Mouse (Mus musculus) neural tube, embryonic 11.5 days (tissue): ENCODE measurements around the gene Fate1. TPM values are rescaled to one million over a fixed set of nuclear protein-coding genes. Genes with fewer than 3 reads are reported as not detected.
"Not testable (repeated sequence)": the region's sequence is repeated elsewhere in the genome, so short reads cannot be mapped to it uniquely, and the experiment has no call there.

Source experiments
- ATAC-seq: fragments of 200-750 bp; cut with Nextera tagmentation; 2 replicates; pipeline ENCODE4 v1.8.0; 2017; ENCODE audit warnings: moderate number of reproducible peaks, mild to moderate bottlenecking, moderate TSS enrichment, moderate library complexity; ENCODE audit not compliant: insufficient read depth, low FRiP score, low TSS enrichment
- DNase-seq: peaks from one replicate; pipeline ENCODE4 v3.0.0-alpha.2; 2015; ENCODE audit warnings: low spot score
- H3K27ac ChIP-seq: fragments of 300-500 bp; sonication (generic); 2 replicates; pipeline ENCODE4 v1.5.1; 2014; ENCODE audit warnings: low read depth, mild to moderate bottlenecking, low read length
- H3K27me3 ChIP-seq: fragments of 300-500 bp; sonication (generic); 2 replicates; pipeline ENCODE4 v1.6.1; 2014; ENCODE audit warnings: mild to moderate bottlenecking, low read length, mixed read lengths; ENCODE audit not compliant: control insufficient read depth, insufficient read depth
- H3K36me3 ChIP-seq: fragments of 300-500 bp; sonication (generic); 2 replicates; pipeline ENCODE4 v1.6.1; 2014; ENCODE audit warnings: mild to moderate bottlenecking, low read length, moderate library complexity, mixed read lengths; ENCODE audit not compliant: control insufficient read depth, insufficient read depth
- H3K4me1 ChIP-seq: fragments of 300-500 bp; sonication (generic); 2 replicates; pipeline ENCODE4 v1.6.1; 2014; ENCODE audit warnings: low read length, mixed read lengths; ENCODE audit not compliant: control insufficient read depth, insufficient read depth
- H3K4me2 ChIP-seq: fragments of 300-500 bp; sonication (generic); 2 replicates; pipeline ENCODE4 v1.6.1; 2014; ENCODE audit warnings: low read depth, mild to moderate bottlenecking, moderate library complexity
- H3K4me3 ChIP-seq: fragments of 300-500 bp; sonication (generic); 2 replicates; pipeline ENCODE4 v1.5.1; 2014; ENCODE audit warnings: low read depth, low read length
- H3K9ac ChIP-seq: fragments of 300-500 bp; sonication (generic); 2 replicates; pipeline ENCODE4 v1.6.1; 2014; ENCODE audit warnings: mild to moderate bottlenecking, low read length
- H3K9me3 ChIP-seq: fragments of 300-500 bp; sonication (generic); 2 replicates; pipeline ENCODE4 v1.6.1; 2016; ENCODE audit warnings: low read length; ENCODE audit not compliant: control insufficient read depth
- WGBS: fragments of 180-500 bp; shearing (Covaris S2); extraction: QIAGEN DNeasy Blood & Tissue Kit; methylation state at CpG from one replicate; pipeline ENCODE4 v1.1.7; 2014; 5-methylcytosine and 5-hydroxymethylcytosine counted together
- polyA plus RNA-seq: library from polyadenylated mRNA; unstranded; fragments of >200 nt; fragmentation: Nextera tagmentation; extraction: Ambion mirVana; gene quantifications from 2 replicates; pipeline ENCODE4 v1.2.1, GENCODE M21; 2014

Gene Fate1
- polyA plus RNA-seq, 1 experiment from 2014 or later = not detected

DNA sequence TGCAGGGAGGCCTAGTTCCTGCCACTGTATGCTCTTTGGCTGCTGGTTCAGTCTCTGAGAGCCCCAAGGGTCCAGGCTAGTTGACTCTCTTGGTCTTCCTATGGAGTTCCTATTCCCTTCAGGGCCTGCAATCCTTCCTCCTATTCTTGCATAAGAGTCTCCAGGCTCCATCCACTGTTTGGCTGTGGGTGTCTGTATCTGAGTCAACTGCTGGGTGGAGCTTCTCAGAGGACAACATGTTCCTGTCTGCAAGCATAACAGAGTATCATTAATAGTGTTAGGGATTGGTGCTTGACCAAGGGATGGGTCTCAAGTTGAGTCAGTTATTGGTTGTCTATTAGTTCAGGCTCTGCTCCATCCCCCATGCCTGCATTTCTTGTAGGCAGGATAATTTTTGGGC, 4.9 kb downstream of the Fate1 start:
- not testable (repeated sequence) for H3K36me3 ChIP-seq, ATAC-seq, H3K4me2 ChIP-seq, H3K27ac ChIP-seq, H3K27me3 ChIP-seq, H3K4me3 ChIP-seq, H3K9ac ChIP-seq, H3K9me3 ChIP-seq, H3K4me1 ChIP-seq, DNase-seq

DNA sequence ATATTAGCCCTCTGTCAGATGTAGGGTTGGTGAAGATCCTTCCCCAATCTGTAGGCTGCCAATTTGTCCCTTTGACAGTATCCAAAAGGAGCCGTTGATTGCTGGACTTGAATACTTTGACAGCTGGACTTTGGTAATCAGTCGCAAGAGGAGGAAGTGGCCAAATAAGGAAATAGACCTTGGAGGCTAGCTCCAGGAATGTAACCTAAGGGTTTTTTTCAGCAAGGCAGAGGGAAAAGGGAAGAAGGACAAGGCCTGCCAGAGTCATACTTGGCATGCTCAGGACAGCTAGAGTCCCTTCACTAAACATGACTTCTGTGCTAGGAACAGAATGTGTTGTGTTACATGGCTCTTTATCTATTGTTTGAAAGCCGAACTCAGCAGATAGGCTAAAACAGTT, 7.7 kb downstream of the Fate1 start:
- WGBS = 77% methylated on average over 3 of the region's 3 CpGs
- Histone ChIP-seq H3K4me3 (no peak overlapping the region), H3K4me1 (no peaks in the 10 kb centered on the region), H3K4me2 (no peak overlapping the region), H3K36me3 (no peaks in the 10 kb centered on the region), H3K27me3 (no peaks in the 10 kb centered on the region), H3K9me3 (no peaks in the 10 kb centered on the region), H3K9ac (no peak overlapping the region), H3K27ac (no peak overlapping the region)
- DNase-seq (no peak), ATAC-seq (no peak)

DNA sequence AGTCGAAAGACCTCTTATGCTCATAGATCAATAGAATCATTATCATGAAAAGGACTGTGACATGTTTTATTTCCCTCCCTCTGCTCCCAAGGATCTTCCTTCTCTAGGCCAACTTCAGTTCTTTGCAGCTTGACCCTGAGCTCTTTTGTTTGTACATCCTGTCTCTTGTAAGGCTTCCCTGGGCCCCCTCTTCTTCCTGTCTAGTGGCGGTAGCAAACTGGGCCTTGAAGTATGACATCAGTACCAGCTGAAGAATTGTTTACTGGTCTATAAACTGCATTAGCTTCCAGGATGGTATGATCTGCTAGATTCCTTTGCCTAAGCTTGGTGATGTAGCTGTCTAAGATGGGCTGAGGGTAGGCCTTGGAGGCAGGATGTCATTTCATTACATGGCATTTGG, 8.5 kb downstream of the Fate1 start:
- Histone ChIP-seq H3K4me1 (no peaks in the 10 kb centered on the region), H3K4me3 (no peak overlapping the region), H3K9me3 (no peaks in the 10 kb centered on the region), H3K27me3 (no peaks in the 10 kb centered on the region), H3K4me2 (no peak overlapping the region), H3K36me3 (no peaks in the 10 kb centered on the region), H3K27ac (no peak overlapping the region), H3K9ac (no peak overlapping the region)
- WGBS = 68% methylated on average over 2 of the region's 2 CpGs
- ATAC-seq = no peak
- no peak for DNase-seq

DNA sequence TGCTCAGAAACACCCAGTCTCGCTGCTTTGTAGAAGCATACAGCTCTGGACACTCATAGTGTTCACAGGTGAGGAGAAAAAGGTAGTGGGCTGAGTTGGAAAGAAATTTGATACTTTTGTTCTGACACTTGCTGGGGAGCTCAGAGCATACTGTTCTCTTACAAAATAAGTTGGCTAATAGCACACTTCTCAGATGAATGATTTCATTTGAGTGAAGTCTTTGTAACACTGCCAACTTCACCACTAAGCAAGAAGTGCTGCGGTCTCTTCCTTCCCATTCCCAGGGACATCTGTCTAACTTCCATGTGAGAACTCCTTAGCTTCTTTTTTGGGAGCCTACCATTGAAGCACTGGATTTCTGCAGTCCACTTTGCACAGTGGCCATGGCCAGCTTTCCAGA, 10.4 kb downstream of the Fate1 start:
- 69% methylated on average over 2 of the region's 2 CpGs for WGBS

DNA sequence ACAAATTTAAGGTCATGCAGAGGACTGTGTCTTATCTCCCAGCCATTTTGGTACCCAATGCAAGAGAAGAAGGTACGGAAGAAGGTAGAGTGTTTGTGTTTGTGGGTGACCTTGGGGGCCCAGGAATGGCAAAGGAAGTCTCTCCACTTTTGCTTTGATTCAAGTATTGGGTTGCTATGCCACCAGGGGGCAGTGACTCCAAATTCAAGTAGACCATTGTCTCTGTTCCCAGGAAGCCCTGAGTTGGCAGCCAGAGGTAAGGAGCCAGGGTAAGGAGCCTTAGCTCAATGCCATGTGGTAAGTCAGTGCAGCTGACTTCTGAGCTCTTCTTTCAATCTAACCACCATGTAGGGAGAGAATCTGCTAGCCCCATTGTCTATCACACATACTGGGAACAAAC, 11.0 kb downstream of the Fate1 start:
- no peak overlapping the region for H3K27ac ChIP-seq
- no peak overlapping the region for H3K9ac ChIP-seq
- H3K9me3 ChIP-seq = no peaks in the 10 kb centered on the region
- no peak for ATAC-seq
- no peaks in the 10 kb centered on the region for H3K36me3 ChIP-seq
- H3K4me1 ChIP-seq = no peaks in the 10 kb centered on the region
- H3K4me3 ChIP-seq = no peak overlapping the region
- DNase-seq = peak; percentile 11
- no peak overlapping the region for H3K4me2 ChIP-seq
- whole genome bisulfite sequencing = 74% methylated on average over 1 of the region's 1 CpGs
- no peaks in the 10 kb centered on the region for H3K27me3 ChIP-seq

More for the DNA sequence above, 10.4 kb downstream of the Fate1 start:
- no peaks in the 10 kb centered on the region for H3K9me3 ChIP-seq
- H3K4me1 ChIP-seq = no peaks in the 10 kb centered on the region
- H3K4me3 ChIP-seq = no peak overlapping the region
- no peak overlapping the region for H3K9ac ChIP-seq
- H3K27ac ChIP-seq = no peak overlapping the region
- no peaks in the 10 kb centered on the region for H3K36me3 ChIP-seq
- ATAC-seq (no peak), DNase-seq (no peak)
- no peaks in the 10 kb centered on the region for H3K27me3 ChIP-seq
- no peak overlapping the region for H3K4me2 ChIP-seq

DNA sequence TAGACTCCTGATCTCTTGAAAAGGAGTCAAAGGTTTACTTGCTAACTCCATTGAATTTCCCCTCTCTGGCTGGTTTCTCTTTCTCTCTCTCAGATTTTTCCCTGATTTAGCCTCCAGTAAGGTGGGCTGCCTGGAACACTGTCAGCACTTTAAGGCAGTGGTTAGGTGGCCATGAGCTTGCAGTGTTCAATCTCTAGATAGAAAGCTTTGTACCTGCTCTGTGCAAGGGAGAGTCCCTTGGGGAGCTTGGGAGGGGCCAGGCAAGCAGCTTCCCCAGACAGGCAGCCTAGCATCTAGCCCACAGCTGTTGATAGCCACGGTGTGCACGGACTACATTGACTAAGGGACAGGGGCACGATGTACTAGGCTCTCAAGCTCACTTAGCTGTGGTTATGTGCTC, 18.8 kb downstream of the Fate1 start, which contains the start of gene Cnga2:
Cnga2 (plus strand) TSS at position 301 of the 400 bp plus-strand sequence.
- Histone ChIP-seq H3K36me3 (no peaks in the 10 kb centered on the region), H3K27ac (no peak within 1 kb of the TSS), H3K9ac (no peak within 1 kb of the TSS), H3K27me3 (no peaks in the 10 kb centered on the region), H3K4me1 (no peaks in the 10 kb centered on the region), H3K9me3 (no peaks in the 10 kb centered on the region), H3K4me3 (no peak within 1 kb of the TSS), H3K4me2 (no peak within 1 kb of the TSS)
- DNase-seq = no peak
- no peak for ATAC-seq
- WGBS = 82% methylated on average over 3 of the region's 3 CpGs

DNA sequence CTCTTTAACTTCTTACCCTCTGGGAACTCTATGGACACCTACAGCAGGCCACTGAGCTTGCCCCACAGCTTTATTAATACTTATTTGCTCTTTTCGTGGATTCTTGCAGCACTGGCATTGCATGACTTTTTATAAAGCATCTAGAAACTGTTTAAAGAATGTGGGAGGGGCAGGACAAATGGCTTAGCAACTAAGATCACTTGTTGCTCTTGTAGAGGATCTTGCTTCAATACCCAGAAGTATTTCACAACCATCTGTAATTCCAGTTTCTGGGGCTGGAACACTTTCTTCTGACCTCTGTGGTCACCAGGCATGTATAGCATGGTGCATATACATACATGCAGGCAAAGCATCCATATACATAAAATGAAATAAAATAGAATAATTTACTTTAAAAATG, 23.2 kb downstream of the Fate1 start:
- 66% methylated on average over 1 of the region's 1 CpGs for WGBS
- H3K4me1 ChIP-seq = no peaks in the 10 kb centered on the region
- H3K4me3 ChIP-seq = no peak overlapping the region
- no peaks in the 10 kb centered on the region for H3K27me3 ChIP-seq
- no peak for ATAC-seq
- no peaks in the 10 kb centered on the region for H3K36me3 ChIP-seq
- DNase-seq = no peak
- H3K9me3 ChIP-seq = no peaks in the 10 kb centered on the region
- H3K9ac ChIP-seq = no peak overlapping the region
- no peak overlapping the region for H3K4me2 ChIP-seq
- no peak overlapping the region for H3K27ac ChIP-seq

DNA sequence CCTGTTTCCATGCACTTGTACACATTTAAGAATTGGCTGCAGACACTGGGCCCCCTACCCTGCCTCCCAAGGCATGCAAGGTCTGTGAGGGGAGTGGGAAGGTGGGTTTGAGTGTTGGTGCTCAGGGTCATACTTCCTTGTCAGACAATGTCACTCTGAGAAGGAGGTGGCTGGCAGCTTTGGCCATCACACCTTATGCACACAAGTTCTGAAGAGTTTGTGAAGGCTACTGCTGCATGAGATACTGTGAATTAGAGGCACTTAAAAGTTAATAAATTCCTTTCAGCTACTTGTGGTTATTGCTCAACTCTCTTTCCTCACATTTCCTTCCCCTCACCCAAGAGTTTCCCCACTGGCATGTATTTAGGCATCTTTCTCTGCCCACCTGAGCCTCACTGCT, 37.1 kb downstream of the Fate1 start:
- no peak overlapping the region for H3K27ac ChIP-seq
- no peak for ATAC-seq
- H3K27me3 ChIP-seq = no peaks in the 10 kb centered on the region
- H3K4me2 ChIP-seq = no peak overlapping the region
- H3K36me3 ChIP-seq = no peaks in the 10 kb centered on the region
- no peak overlapping the region for H3K9ac ChIP-seq
- H3K4me1 ChIP-seq = no peaks in the 10 kb centered on the region
- no peak for DNase-seq
- no peaks in the 10 kb centered on the region for H3K9me3 ChIP-seq
- no peak overlapping the region for H3K4me3 ChIP-seq

DNA sequence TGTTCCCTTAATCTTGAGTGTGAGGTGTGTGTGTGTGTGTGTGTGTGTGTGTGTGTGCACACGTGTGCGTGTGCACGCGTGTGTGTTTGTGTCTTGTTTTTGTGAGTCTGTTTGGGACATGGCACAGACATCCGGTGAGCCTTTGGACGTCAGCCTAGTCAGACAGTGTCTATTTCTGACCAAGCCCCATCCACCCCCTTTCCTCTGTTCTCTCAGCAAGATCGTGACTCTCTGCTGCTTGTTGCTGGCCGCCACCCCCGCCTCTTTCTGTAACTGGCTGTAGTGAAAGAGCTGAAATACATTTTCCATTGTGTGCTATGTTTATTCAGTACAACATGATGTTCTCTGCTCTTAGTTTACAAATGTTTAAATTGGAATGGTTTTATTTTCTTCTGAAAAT, 39.5 kb downstream of the Fate1 start:
- no peaks in the 10 kb centered on the region for H3K27me3 ChIP-seq
- no peak for DNase-seq
- H3K9me3 ChIP-seq = no peaks in the 10 kb centered on the region
- no peak overlapping the region for H3K27ac ChIP-seq
- WGBS = 67% methylated on average over 9 of the region's 9 CpGs
- H3K9ac ChIP-seq = no peak overlapping the region
- H3K4me1 ChIP-seq = no peaks in the 10 kb centered on the region
- H3K36me3 ChIP-seq = no peaks in the 10 kb centered on the region
- ATAC-seq = no peak; the same call in 1 of the 2 replicates
- no peak overlapping the region for H3K4me3 ChIP-seq
- no peak overlapping the region for H3K4me2 ChIP-seq
